Mouse (Mus musculus): ENCODE measurements around the gene Laptm5.

Gene Laptm5

GRCm38 (mm10) chr4:130913077-130913476 is at the start of gene Laptm5:
Laptm5 (plus strand) TSS chr4:130913125.
- no peak for DNase-seq (ENCODE audit: low spot score)

- DNase-seq (ENCODE audit: low spot score) = no peak
These were observed 47.5 kb upstream of the Laptm5 start for GRCm38 (mm10) chr4:130865460-130865859.

DNA sequence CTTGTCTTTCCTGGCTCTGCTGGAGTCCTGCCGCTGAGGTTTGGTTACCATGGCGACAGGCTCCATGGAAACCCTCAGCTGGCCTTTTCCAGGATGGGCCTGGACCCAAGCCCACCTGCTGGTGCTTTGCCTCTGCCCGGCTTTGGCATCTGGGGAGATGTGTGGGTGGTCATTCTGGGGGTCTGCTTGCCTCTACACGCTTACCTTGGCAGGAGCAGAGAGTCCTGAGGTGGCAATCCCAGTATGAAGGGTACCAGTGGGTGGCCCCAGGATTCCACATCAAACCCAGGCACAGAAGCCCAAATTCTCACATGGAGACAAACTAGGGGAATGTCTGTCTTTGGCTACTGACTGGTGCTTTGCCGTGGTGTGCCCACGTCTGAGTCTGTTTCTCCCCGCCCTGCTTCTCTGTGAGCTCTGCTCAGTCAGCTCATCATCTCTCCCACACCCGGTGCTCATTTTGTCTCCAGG is 47.0 kb upstream of the Laptm5 start:
- DNase-seq (ENCODE audit: low spot score) = no peak

GRCm38 (mm10) chr4:130867940-130868339 is 45.0 kb upstream of the Laptm5 start:
- DNase-seq (ENCODE audit: low spot score) = no peak

DNA sequence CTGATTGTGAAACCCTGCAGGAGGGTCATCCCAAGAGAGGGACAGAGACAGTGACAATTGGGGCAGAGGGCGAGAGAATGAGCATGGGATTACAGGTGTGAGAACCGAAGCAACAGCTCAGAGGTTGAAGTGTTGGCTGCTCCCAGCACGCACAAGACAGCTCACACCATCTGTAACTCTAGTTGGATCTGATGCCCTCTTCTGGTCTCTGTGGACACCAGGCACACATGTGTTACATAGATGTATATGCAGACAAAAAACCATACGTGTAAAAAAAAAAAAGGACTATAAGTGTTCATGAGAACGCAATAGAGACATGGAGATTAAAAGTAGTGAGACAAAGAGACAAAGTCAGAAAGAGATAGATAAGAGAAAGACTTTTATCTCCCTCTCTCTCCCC is 44.1 kb upstream of the Laptm5 start:
- DNase-seq (ENCODE audit: low spot score) = no peak

DNA sequence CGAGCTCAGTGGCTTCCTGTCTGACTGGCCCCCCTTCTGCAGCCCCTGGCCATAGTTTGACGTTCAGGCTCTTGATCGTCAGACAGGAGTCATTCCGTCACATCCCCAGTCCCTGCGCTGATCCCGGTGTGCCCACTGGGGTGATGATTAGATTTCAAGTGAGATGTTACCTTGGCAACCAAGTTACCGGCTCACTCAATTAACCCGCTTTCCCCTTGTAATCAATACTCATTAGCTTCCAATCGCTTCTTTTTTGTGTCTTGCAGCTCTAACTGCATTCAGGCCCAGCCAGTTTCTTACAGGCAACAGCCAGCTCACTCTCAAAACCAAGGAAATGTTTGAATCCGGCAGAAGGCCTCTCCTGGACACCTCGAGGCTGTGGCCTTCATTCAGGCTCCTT is 40.5 kb upstream of the Laptm5 start:
- no peak for DNase-seq (ENCODE audit: low spot score)

DNA sequence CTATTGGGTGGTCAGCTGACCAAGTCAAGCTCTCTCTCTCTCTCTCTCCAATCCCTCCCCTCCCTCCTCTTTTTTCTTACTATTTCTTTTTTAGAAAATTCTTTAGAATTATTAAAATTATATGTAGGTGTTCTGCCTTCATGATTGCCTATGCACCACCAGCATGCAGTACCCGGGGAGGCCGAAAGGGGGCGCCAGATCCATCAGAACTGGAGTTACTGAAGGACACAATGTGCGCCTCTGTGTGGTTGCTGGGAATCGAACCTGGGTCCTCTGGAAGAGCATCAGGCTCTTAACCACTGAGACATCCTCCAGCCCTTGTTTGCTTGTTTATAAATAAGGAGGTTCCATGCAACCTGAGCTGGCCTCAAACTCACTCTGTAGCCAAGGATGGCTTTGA is 39.5 kb upstream of the Laptm5 start:
- DNase-seq (ENCODE audit: low spot score) = no peak

DNA sequence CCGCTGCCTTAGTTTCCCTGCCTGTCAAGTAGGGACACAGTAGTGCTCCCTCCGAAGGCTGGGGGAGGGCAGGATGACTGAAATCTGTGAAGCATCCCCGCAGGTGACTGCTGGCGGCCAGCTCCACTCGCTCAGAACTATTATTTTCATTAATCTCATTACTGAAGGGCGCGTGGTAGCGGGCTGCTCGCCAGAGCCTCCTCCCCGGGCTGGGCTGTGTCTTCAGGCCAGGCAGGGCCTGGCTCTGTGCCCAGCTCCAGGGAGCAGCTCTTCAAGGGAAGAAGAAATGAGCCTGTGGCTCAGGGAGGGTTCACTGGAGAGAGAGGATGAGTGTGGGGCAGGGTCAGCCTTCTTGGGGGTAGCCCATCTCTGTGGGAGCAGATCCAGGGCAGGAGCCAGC is 38.3 kb upstream of the Laptm5 start:
- DNase-seq (ENCODE audit: low spot score) = peak; percentile 76

DNA sequence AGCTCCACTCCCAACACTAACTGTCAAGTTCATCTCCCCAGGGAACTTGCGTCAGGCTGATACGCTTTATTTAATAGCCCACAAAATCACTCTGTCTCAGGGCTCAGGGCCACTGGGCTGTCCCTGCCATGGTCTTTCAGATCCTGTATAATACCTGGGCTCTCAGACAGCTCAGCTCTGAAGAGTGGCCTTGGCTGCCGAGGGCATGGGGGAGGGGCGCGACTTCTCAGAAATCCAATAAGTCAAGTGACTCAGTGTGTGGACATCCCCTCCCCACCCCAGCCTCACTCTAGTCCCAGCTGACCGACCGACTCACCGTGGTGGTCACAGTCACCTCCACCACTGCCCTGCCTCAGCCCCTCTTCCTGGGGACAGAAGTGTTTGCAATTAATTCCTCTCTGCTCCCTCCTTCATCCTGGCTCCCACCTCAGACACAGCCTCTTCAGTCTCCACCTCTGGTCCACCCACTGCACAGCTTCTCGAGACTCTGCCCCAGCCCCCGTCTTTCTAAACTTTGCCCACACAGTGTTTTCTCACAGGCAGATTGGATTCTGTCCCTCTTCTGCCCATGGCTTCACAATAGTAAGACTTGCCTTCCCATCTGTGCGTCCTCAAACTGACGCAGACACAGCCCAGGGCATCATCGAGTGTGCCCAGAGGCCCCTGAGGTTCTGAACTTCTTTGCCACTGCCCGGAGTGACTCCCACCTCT is 36.8 kb upstream of the Laptm5 start:
- DNase-seq (ENCODE audit: low spot score) = no peak

GRCm38 (mm10) chr4:130878273-130879047 is 34.5 kb upstream of the Laptm5 start:
- DNase-seq (ENCODE audit: low spot score) = peak; percentile 89

- no peak for DNase-seq (ENCODE audit: low spot score)
These were observed 33.9 kb upstream of the Laptm5 start for GRCm38 (mm10) chr4:130879048-130879384.

GRCm38 (mm10) chr4:130881336-130881735 is 31.6 kb upstream of the Laptm5 start:
- no peak for DNase-seq (ENCODE audit: low spot score)

- no peak for DNase-seq (ENCODE audit: low spot score)
These were observed 30.2 kb upstream of the Laptm5 start for GRCm38 (mm10) chr4:130882762-130883161.

GRCm38 (mm10) chr4:130883820-130884533 is 28.9 kb upstream of the Laptm5 start:
- DNase-seq (ENCODE audit: low spot score) = no peak

DNA sequence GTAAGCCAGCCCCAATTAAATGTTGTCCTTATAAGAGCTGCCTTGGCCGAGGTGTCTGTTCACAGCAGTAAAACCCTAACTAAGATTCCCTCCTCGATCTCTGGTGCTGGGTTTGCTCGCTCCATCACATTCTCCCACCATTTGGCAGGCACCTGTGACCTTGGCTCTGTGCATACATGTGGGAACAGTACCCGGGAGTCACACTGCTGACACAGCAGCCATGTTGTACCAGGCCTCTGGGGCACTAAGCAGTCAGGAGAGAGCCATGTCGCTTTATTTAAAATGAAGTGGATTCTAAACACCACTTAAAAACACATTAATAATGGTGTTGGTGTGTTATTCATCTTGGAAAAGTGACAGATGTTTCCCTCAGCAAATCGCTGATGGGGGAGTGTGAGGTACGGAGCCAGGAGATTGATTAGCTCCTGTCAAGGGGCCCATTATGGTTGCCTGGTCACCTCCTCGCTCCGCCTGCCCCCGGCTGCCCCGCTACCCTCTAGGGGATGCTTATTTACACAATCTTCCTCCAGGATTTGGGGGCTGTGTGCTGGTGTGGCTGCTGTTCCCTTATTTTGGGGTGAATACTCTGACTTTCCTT is 25.7 kb upstream of the Laptm5 start:
- DNase-seq (ENCODE audit: low spot score) = no peak

- DNase-seq (ENCODE audit: low spot score) = no peak
These were observed 23.0 kb upstream of the Laptm5 start for GRCm38 (mm10) chr4:130889777-130890510.

- no peak for DNase-seq (ENCODE audit: low spot score)
These were observed 22.4 kb upstream of the Laptm5 start for GRCm38 (mm10) chr4:130890511-130890840.

DNA sequence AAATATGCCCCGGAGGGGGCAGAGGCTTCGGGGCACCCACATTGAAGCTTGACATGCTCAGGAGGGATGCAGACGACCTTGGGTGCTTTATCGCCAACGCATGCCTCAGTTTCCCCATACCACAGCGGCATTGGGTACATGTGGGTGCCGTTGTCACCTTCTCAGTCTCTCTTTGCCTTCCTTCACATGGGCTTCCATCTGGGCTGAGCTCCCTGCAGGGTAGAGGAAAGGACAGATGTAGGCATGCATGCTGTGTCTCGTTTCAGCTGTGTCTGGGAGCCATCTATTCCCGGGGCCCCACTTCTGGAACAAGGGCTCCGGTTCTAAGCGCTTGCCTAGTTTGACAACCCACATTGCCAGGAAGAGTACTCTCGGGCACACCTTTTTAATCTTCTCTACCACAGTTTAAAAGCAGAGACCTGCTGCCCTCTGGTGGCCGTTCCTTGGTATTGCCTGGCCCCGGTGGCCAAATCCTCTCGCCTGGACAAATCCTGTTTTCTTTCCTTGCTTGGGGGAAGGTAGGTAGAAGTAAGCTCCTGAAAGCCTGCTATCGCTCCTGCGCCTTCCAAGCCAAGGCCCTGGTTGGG is 20.8 kb upstream of the Laptm5 start:
- DNase-seq (ENCODE audit: low spot score) = peak; percentile 81

DNA sequence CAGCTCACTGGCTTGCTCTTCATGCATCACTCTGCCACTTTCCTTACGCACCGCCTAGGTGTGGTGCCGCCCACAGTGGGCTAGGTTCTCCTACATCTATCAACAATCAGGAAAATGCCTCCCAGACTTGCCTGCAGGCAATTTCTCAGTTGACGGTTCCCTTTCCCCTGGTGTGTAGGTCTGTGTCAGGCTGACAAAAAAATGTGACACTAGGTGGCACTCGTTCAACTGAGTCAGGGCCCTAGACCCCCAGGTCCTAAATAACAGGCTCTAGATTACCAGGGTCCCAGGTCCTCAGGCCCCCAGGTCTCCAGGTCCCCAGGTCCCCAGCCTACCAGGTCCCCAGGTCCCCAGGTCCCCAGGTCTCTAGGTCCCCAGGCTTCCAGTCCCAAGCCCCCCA is 19.2 kb upstream of the Laptm5 start:
- no peak for DNase-seq (ENCODE audit: low spot score)

GRCm38 (mm10) chr4:130895701-130896100 is 17.2 kb upstream of the Laptm5 start:
- no peak for DNase-seq (ENCODE audit: low spot score)

- peak; percentile 41 for DNase-seq (ENCODE audit: low spot score)
These were observed 16.6 kb upstream of the Laptm5 start for GRCm38 (mm10) chr4:130896372-130896771.

DNA sequence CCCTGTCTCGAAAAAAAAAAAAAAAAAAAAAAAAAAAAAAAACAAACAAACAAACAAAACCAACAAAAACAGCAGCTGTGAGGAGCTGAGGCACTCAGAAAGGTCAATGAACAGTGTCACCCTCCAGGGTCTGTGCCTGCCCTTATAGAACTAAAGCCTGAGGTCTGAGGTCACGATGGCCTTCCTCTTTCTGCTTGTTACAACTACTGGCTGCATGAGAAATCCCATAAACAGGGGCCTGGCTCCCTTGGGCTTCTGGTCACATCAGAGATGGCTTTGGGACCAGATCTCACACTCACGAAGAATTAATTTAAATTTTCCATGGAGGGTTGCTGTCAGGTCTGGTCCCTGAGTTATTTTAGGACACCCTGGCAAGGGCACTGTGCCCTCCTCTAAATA is 13.5 kb upstream of the Laptm5 start:
- DNase-seq (ENCODE audit: low spot score) = no peak

Data from ovary, postnatal 14 days (tissue).